Mouse (Mus musculus) v-Abl transformed pro-B cells (cell line): Measurements from ENCODE around the gene Nr2f1.

ENCODE experiments used
- in situ Hi-C, 2 experiments: fragments of 400-800 bp; cut with MboI; formaldehyde crosslinking; loops; one replicate each; pipeline ENCODE4 v1.15.1; 2025; ENCODE audit not compliant: unreplicated experiment in 2 of 2

The Nr2f1 gene

GRCm38 (mm10) chr13:78201871-78202565 lies 2.5 kb upstream of the Nr2f1 start:
- in situ Hi-C loops: loop anchor here (5.0 to 25.0 kb wide), 6 partner anchors 335 to 1365 kb away; partner anchors contain the start of gene Fam172a (in 1 of the 2)

GRCm38 (mm10) chr13:78200991-78201870 lies 1.7 kb upstream of the Nr2f1 start:
- in situ Hi-C loops: loop anchor here (5.0 to 25.0 kb wide), 6 partner anchors 334 to 1364 kb away; partner anchors contain the start of gene Fam172a (in 1 of the 2)

GRCm38 (mm10) chr13:78200407-78200806 lies 850 bp upstream of the Nr2f1 start:
- in situ Hi-C loops: loop anchor here (5.0 to 25.0 kb wide), 6 partner anchors 333 to 1363 kb away; partner anchors contain the start of gene Fam172a (in 1 of the 2)

- in situ Hi-C loops: no loop called here
These were observed 501 bp downstream of the Nr2f1 start for GRCm38 (mm10) chr13:78198871-78199641.

- in situ Hi-C loops: no loop called here
These were observed 1.1 kb downstream of the Nr2f1 start for GRCm38 (mm10) chr13:78198391-78198870.

- in situ Hi-C loops: no loop called here
These were observed 1.7 kb downstream of the Nr2f1 start for GRCm38 (mm10) chr13:78197819-78198390.

GRCm38 (mm10) chr13:78197286-78197818 lies 2.2 kb downstream of the Nr2f1 start:
- in situ Hi-C loops: no loop called here

- in situ Hi-C loops: no loop called here
These were observed 3.2 kb downstream of the Nr2f1 start for GRCm38 (mm10) chr13:78196236-78196796.

- in situ Hi-C loops: no loop called here
These were observed 3.9 kb downstream of the Nr2f1 start for GRCm38 (mm10) chr13:78195601-78196115.

GRCm38 (mm10) chr13:78194850-78195600 lies 4.5 kb downstream of the Nr2f1 start:
- in situ Hi-C loops: no loop called here

GRCm38 (mm10) chr13:78194135-78194849 lies 5.3 kb downstream of the Nr2f1 start:
- in situ Hi-C loops: no loop called here

- in situ Hi-C loops: no loop called here
These were observed 6.3 kb downstream of the Nr2f1 start for GRCm38 (mm10) chr13:78193211-78193610.

- in situ Hi-C loops: loop anchor here (5.0 to 10.0 kb wide), 3 partner anchors 207 to 1145 kb away; no protein-coding TSS in a partner anchor
These were observed 10.0 kb downstream of the Nr2f1 start for GRCm38 (mm10) chr13:78189586-78189985.

GRCm38 (mm10) chr13:78187833-78188232 lies 11.7 kb downstream of the Nr2f1 start:
- in situ Hi-C loops: loop anchor here (5.0 to 10.0 kb wide), 3 partner anchors 206 to 1143 kb away; no protein-coding TSS in a partner anchor

GRCm38 (mm10) chr13:78186340-78186946 lies 13.1 kb downstream of the Nr2f1 start:
- in situ Hi-C loops: loop anchor here (5.0 to 10.0 kb wide), 3 partner anchors 204 to 1142 kb away; no protein-coding TSS in a partner anchor

- in situ Hi-C loops: loop anchor here (5.0 to 10.0 kb wide), 3 partner anchors 203 to 1140 kb away; no protein-coding TSS in a partner anchor
These were observed 14.6 kb downstream of the Nr2f1 start for GRCm38 (mm10) chr13:78184786-78185466.

GRCm38 (mm10) chr13:78183986-78184385 lies 15.6 kb downstream of the Nr2f1 start:
- in situ Hi-C loops: loop anchor here in 1 of 2 experiments (10.0 kb wide), 1 partner anchor 1139 kb away; no protein-coding TSS in a partner anchor
